Mouse (Mus musculus): ENCODE measurements at regions not wholly inside any gene's neighbourhood (a gene's known extent, or its start where the extent isn't known, plus 50 kb on each side); places are given as distances from the start of the nearest gene placed in this dataset.
A peak's percentile ranks its signal among the peaks of the same experiment; 100 is the strongest.

DNA sequence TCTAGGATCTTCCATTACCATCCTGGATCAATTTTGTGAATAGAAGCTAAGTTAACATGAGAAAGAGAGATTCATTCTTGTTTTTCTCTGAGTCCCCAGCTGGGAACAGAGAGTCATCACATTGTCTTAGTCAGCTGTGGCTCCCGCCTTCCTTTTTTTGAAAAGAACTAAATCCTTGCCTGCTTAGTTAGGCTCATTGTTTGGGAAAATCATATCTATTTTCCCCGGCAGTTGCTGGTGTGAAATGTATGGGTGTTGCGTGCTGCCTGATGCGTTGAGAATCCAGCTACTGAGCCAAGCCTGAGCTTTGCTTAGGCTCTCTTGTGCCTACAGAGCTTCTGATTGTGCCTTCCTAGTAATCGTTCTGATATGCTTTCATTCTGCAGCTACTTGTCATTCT lies 66.3 kb downstream of the Fam50b start:
- DNase-seq = no peak
- intact Hi-C loops (cut with DNase I) = no loop called here

DNA sequence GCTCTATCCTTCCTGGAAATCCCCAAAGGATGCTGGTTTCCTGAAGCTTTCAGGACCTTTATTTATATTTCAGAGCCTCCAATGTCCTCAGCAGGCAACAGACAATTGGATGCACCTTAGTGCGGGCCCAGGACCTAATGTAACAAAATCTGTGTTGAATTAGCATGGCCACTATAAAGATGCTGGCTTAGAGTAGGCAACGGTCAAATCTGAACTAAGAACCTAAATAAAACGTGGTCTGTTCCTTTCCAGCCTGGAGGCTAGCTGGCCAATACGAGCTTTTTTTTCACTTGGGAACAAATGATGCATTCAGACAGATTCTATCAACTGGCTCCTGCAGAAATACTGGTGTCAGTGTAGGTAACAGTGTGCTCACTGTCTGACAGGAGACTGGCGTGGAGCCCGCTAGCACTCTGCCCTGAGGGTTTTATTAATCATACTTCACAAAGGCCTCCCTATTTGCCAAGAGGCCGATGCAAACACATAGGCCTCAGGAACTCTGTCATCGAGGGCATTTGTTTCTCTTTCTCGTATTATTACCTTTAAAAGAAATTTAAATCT lies 68.5 kb upstream of the Prpf4b start:
- DNase-seq = no peak
- intact Hi-C loops (cut with DNase I) = no loop called here

DNA sequence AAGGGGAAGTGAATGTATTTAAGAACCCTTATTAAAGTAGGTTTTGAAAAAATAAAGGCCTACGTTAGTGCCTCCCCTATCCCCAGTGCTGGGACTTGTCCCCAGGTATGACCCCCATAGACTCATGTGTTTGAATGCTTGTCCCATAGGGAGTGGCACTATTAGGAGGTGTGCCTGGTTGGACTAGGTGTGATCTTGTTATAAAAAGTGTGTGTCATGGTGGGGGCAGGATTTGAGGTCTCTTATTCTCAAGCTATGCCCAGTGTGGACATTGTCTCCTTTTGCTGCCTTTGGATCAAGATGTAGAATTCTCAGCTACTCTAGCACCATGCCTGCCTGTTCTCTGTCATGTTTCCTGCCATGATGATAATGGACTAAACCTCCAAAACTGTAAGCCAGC lies 65.6 kb upstream of the Prpf4b start:
- intact Hi-C loops (cut with DNase I) = no loop called here

DNA sequence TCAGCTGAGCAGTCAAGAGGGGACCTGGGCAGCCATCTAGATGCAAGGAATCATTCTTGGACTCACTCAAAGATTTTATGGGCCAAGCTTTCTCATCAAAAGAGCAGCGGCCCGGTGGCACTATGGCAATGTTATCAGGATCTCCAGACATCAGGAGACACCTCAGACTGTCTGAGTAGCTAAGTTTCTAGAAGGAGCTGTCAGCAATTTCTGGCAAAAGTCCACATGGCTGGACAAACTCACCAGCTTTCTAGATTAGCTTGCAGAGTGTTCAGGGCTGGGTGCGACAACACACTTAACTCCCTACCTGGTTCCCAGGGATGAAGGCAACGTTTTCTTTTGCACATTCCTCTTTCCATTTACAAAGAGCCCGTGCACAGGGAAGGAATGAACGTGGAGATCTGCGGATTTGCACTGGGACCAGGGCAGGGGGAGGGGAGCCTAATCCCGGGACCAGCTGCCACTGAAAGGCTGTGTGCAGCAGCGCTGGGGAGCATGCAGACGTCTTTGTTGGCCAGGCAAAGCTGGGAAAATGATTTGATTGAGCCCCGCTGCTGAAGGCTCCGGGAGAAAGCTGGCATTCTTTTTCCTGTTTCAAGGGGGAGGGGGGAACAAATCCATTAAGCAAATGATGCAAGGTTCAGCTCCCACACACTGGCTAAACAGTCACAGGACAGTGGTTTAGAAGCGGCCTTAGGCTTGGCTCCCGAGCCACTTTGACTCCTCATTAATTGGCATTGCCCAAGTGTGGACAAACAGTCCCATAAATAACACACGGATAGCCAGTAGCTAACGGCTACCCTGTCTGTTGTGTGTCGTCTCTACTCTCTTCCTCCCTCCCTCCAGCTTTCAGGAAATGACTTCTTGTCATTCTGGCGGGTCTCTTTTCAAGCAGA lies 60.7 kb upstream of the Prpf4b start:
- DNase-seq = no peak
- intact Hi-C loops (cut with DNase I) = no loop called here

More for the DNA sequence above, 65.6 kb upstream of the Prpf4b start:
- DNase-seq = no peak

DNA sequence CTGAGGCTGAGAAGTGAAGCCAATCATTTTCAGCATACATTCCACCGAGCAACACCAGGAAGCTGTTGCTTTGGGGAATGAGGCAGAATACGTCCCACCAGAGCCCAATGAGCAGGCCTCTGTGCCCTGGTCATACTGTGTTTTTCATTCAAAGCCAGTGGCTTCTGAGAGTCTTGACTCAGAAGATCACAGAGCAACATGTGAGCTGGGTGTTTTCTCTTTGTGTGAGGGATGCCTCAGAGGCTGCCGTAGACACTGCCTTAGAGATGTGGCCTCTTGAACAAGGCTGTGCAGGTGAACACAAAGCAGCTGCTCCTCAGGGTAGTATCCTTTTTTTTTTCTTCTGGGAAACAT lies 60.1 kb upstream of the Prpf4b start:
- DNase-seq = no peak
- intact Hi-C loops (cut with DNase I) = no loop called here

DNA sequence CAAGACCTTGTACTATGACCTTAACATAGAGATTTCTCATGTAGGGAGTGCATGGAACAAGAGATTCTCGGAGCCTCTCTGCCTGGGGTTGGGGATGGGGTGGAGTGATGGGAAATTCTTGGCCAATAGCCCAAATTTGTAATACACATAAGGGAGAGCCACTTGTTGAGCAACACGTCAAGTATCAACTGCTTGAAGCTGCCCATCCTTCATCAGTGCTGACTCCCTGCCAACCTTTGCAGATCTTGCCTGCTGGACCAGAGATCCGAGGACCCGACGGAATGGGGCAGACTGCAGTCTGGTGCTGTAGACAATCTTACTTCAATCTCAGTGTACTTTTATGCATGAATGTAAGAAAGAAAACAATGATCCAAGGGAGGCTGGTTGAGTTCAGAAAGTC lies 56.9 kb upstream of the Prpf4b start:
- no peak for DNase-seq
- intact Hi-C loops (cut with DNase I) = no loop called here

DNA sequence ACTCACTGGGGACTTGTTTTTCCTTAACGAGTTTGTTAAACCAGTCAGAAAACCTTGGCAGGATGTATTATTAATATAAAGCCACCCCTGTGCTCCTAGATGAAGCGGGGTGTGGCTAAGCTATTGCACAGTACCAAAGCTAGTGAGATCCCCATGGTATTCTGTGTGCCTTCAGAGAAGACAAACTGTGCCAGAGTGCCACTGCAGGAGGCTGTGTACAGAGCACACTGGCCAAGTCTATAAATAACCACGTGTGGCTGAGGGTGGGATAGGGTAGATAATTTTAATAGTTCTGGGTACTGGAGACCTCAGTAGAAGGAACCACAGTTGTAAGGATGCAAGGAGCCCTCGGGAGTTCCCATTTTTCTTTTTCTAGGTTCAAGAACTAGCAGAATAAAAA lies 54.7 kb upstream of the Prpf4b start:
- DNase-seq = peak; percentile 7 to 12
- intact Hi-C loops (cut with DNase I) = no loop called here

DNA sequence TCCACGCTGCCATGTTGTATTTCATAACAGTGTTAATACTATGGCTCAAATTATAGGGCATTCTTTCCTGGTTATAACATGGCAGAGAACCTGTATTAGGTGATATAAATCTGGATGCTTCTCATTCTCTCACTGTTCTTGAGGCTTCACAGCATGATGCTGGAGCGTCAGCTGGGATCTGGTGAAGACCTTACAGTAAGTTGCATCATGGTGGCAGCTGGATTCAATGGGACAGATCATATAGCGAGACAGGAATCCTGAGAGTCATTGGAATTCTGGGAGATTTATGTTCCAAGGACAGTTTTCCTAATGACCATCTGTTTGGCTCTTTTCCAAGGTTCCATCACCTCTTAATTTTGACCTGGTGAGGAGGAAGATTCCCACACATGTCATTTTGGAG lies 53.2 kb upstream of the Prpf4b start:
- DNase-seq = no peak
- intact Hi-C loops (cut with DNase I) = no loop called here

DNA sequence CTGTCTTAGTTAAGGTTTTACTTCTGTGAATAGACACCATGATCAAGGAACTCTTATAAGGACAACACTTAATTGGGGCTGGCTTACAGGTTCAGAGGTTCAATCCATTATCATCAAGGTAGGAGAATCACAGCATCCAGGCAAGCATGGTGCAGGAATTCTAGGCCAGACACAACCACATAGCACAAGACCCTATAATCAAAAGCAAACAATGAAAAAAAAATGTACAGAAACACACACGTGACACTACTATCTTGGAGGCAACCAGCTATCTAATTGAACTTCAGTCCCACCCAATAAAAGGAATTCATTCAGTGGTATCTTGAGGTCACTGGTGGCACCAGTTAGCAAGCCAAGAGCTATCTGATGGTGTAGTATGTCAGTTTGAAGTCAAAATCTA lies 50.9 kb upstream of the Prpf4b start:
- DNase-seq = no peak
- intact Hi-C loops (cut with DNase I) = no loop called here
